Mouse (Mus musculus): Measurements from ENCODE around the gene Sox6. TPM values are rescaled to one million over a fixed set of nuclear protein-coding genes. Genes with fewer than 3 reads are reported as not detected.

Sox6 gene
- total RNA-seq, 2 experiments from 2014 or later: 11.1 to 23.8 TPM

GRCm38 (mm10) chr7:115895831-115896230, 142.8 kb downstream of the Sox6 start:
- DNase-seq (ENCODE audit: low spot score in 2 of 2): no peak

GRCm38 (mm10) chr7:115895028-115895671, 143.4 kb downstream of the Sox6 start:
- DNase-seq (ENCODE audit: low spot score in 2 of 2): no peak

- no peak for DNase-seq (ENCODE audit: low spot score in 2 of 2)
Observed at GRCm38 (mm10) chr7:115891482-115891881, 147.1 kb downstream of the Sox6 start.

- DNase-seq (ENCODE audit: low spot score in 2 of 2): no peak
Observed at GRCm38 (mm10) chr7:115889926-115890325, 148.7 kb downstream of the Sox6 start.

GRCm38 (mm10) chr7:115888561-115888960, 150.0 kb downstream of the Sox6 start:
- no peak for DNase-seq (ENCODE audit: low spot score in 2 of 2)

GRCm38 (mm10) chr7:115888120-115888519, 150.5 kb downstream of the Sox6 start:
- no peak for DNase-seq (ENCODE audit: low spot score in 2 of 2)

- no peak for DNase-seq (ENCODE audit: low spot score in 2 of 2)
Observed at GRCm38 (mm10) chr7:115872903-115873302, 165.7 kb downstream of the Sox6 start.

- DNase-seq (ENCODE audit: low spot score in 2 of 2): no peak
Observed at GRCm38 (mm10) chr7:115868504-115868903, 170.1 kb downstream of the Sox6 start.

- DNase-seq (ENCODE audit: low spot score in 2 of 2): no peak
Observed at GRCm38 (mm10) chr7:115867518-115868270, 170.9 kb downstream of the Sox6 start.

- no peak for DNase-seq (ENCODE audit: low spot score in 2 of 2)
Observed at GRCm38 (mm10) chr7:115866698-115867500, 171.7 kb downstream of the Sox6 start.

GRCm38 (mm10) chr7:115865979-115866697, 172.5 kb downstream of the Sox6 start:
- DNase-seq (ENCODE audit: low spot score in 2 of 2): no peak

- no peak for DNase-seq (ENCODE audit: low spot score in 2 of 2)
Observed at GRCm38 (mm10) chr7:115865231-115865630, 173.4 kb downstream of the Sox6 start.

GRCm38 (mm10) chr7:115864411-115864810, 174.2 kb downstream of the Sox6 start:
- DNase-seq (ENCODE audit: low spot score in 2 of 2): no peak

- no peak for DNase-seq (ENCODE audit: low spot score in 2 of 2)
Observed at GRCm38 (mm10) chr7:115859691-115860401, 178.8 kb downstream of the Sox6 start.

- no peak for DNase-seq (ENCODE audit: low spot score in 2 of 2)
Observed at GRCm38 (mm10) chr7:115851131-115851530, 187.5 kb downstream of the Sox6 start.

GRCm38 (mm10) chr7:115845791-115846366, 192.7 kb downstream of the Sox6 start:
- no peak for DNase-seq (ENCODE audit: low spot score in 2 of 2)

- no peak for DNase-seq (ENCODE audit: low spot score in 2 of 2)
Observed at GRCm38 (mm10) chr7:115844910-115845309, 193.7 kb downstream of the Sox6 start.

GRCm38 (mm10) chr7:115844431-115844830, 194.2 kb downstream of the Sox6 start:
- DNase-seq (ENCODE audit: low spot score in 2 of 2): peak; percentile 25 to 42

- no peak for DNase-seq (ENCODE audit: low spot score in 2 of 2)
Observed at GRCm38 (mm10) chr7:115842251-115842650, 196.3 kb downstream of the Sox6 start.

GRCm38 (mm10) chr7:115840613-115841012, 198.0 kb downstream of the Sox6 start:
- DNase-seq (ENCODE audit: low spot score in 2 of 2): no peak

Data from adrenal gland, adult 18-20 months (tissue).